Mouse (Mus musculus): ENCODE results near the gene Lilr4b. TPM values are rescaled to one million over a fixed set of nuclear protein-coding genes. Genes with fewer than 3 reads are reported as not detected.

Gene Lilr4b
- total and polyA plus RNA-seq, 3 experiments, result 1.7 to 19.4 (median 3.1) TPM

GRCm38 (mm10) chr10:51520021-51520420, 39.6 kb downstream of the Lilr4b start:
- H3K27ac ChIP-seq (ENCODE audit: insufficient read depth, low read depth), result no peak overlapping the region
- no peak overlapping the region for H3K9ac ChIP-seq (ENCODE audit: insufficient read depth, low read depth)
- TF ChIP-seq MXI1 (IDR thresholded peaks at IDR 0.05; ENCODE audit: low read depth, low read length) (no peak), MYC (IDR thresholded peaks at IDR 0.05; ENCODE audit: low read depth, low read length) (no peak), HCFC1 (IDR thresholded peaks at IDR 0.05; ENCODE audit: low read depth, low read length) (no peak), GABPA (IDR thresholded peaks at IDR 0.05; ENCODE audit: insufficient replicate concordance, low read depth, low read length) (no peak)
- no peaks in the 10 kb centered on the region for H3K36me3 ChIP-seq (replicated peaks in 1 of 2; ENCODE audit: control insufficient read depth in 1 of 2, insufficient read depth in 1 of 2, low read length in 1 of 2)
- no peaks in the 10 kb centered on the region for H3K4me1 ChIP-seq (ENCODE audit: control insufficient read depth in 1 of 2, insufficient read depth in 2 of 2)
- H3K9me3 ChIP-seq (replicated peaks; ENCODE audit: low read length), result no peaks in the 10 kb centered on the region
- no peaks in the 10 kb centered on the region for H3K79me2 ChIP-seq (replicated peaks; ENCODE audit: control insufficient read depth, extremely low read depth, insufficient read depth, poor library complexity, severe bottlenecking)
- no peak overlapping the region for H3K4me2 ChIP-seq (ENCODE audit: insufficient read depth, low read depth, poor library complexity, severe bottlenecking)
- dilution Hi-C loops (cut with MboI; ENCODE audit: extremely low pct_ligation_motif_present, extremely low pct_unique_long_range_greater_than_20kb, low sequenced_read_pairs) (no loop called here), in situ Hi-C loops (cut with MboI; ENCODE audit: low pct_ligation_motif_present, low pct_unique_long_range_greater_than_20kb, low sequenced_read_pairs) (loop anchor here (10.0 kb wide), 1 partner anchor 105 kb away; no protein-coding TSS in a partner anchor)
- no peak overlapping the region for H3K4me3 ChIP-seq (replicated peaks in 1 of 3; ENCODE audit: low read depth in 2 of 3, low read length in 2 of 3, poor library complexity in 1 of 3)
- no peak for DNase-seq (ENCODE audit: extremely low read depth)
- H3K27me3 ChIP-seq (replicated peaks), result no peaks in the 10 kb centered on the region

- dilution Hi-C loops (cut with MboI; ENCODE audit: extremely low pct_ligation_motif_present, extremely low pct_unique_long_range_greater_than_20kb, low sequenced_read_pairs) (no loop called here), in situ Hi-C loops (cut with MboI; ENCODE audit: low pct_ligation_motif_present, low pct_unique_long_range_greater_than_20kb, low sequenced_read_pairs) (loop anchor here (10.0 kb wide), 1 partner anchor 107 kb away; no protein-coding TSS in a partner anchor)
- no peak for DNase-seq (ENCODE audit: extremely low read depth)
- no peak overlapping the region for H3K4me3 ChIP-seq (replicated peaks in 1 of 3; ENCODE audit: low read depth in 2 of 3, low read length in 2 of 3, poor library complexity in 1 of 3)
- H3K27me3 ChIP-seq (replicated peaks), result no peaks in the 10 kb centered on the region
- H3K36me3 ChIP-seq (replicated peaks in 1 of 2; ENCODE audit: control insufficient read depth in 1 of 2, insufficient read depth in 1 of 2, low read length in 1 of 2), result no peaks in the 10 kb centered on the region
- no peak overlapping the region for H3K27ac ChIP-seq (ENCODE audit: insufficient read depth, low read depth)
- no peaks in the 10 kb centered on the region for H3K79me2 ChIP-seq (replicated peaks; ENCODE audit: control insufficient read depth, extremely low read depth, insufficient read depth, poor library complexity, severe bottlenecking)
- no peak overlapping the region for H3K9ac ChIP-seq (ENCODE audit: insufficient read depth, low read depth)
- H3K9me3 ChIP-seq (replicated peaks; ENCODE audit: low read length), result no peaks in the 10 kb centered on the region
- H3K4me2 ChIP-seq (ENCODE audit: insufficient read depth, low read depth, poor library complexity, severe bottlenecking), result no peak overlapping the region
- TF ChIP-seq MEF2A (IDR thresholded peaks at IDR 0.05; ENCODE audit: borderline replicate concordance, low read depth, low read length) (no peak), MAX (IDR thresholded peaks at IDR 0.05; ENCODE audit: low read length) (no peak), MXI1 (IDR thresholded peaks at IDR 0.05; ENCODE audit: low read depth, low read length) (no peak), SMC3 (IDR thresholded peaks at IDR 0.05; ENCODE audit: low read depth, low read length) (no peak), HCFC1 (IDR thresholded peaks at IDR 0.05; ENCODE audit: low read depth, low read length) (no peak)
- H3K4me1 ChIP-seq (ENCODE audit: control insufficient read depth in 1 of 2, insufficient read depth in 2 of 2), result no peaks in the 10 kb centered on the region
Measured at GRCm38 (mm10) chr10:51521453-51521852, 41.0 kb downstream of the Lilr4b start.

GRCm38 (mm10) chr10:51526090-51526489, 45.7 kb downstream of the Lilr4b start:
- Histone ChIP-seq H3K27ac (ENCODE audit: insufficient read depth, low read depth) (no peak overlapping the region), H3K27me3 (replicated peaks) (no peaks in the 10 kb centered on the region), H3K9ac (ENCODE audit: insufficient read depth, low read depth) (no peak overlapping the region), H3K4me3 (replicated peaks in 1 of 3; ENCODE audit: low read depth in 2 of 3, low read length in 2 of 3, poor library complexity in 1 of 3) (no peak overlapping the region), H3K36me3 (replicated peaks in 1 of 2; ENCODE audit: control insufficient read depth in 1 of 2, insufficient read depth in 1 of 2, low read length in 1 of 2) (no peaks in the 10 kb centered on the region), H3K4me1 (ENCODE audit: control insufficient read depth in 1 of 2, insufficient read depth in 2 of 2) (no peaks in the 10 kb centered on the region; a peak in 1 of 4 replicates), H3K9me3 (replicated peaks; ENCODE audit: low read length) (no peaks in the 10 kb centered on the region), H3K4me2 (ENCODE audit: insufficient read depth, low read depth, poor library complexity, severe bottlenecking) (no peak overlapping the region), H3K79me2 (replicated peaks; ENCODE audit: control insufficient read depth, extremely low read depth, insufficient read depth, poor library complexity, severe bottlenecking) (no peaks in the 10 kb centered on the region)
- no peak for DNase-seq (ENCODE audit: extremely low read depth)
- in situ Hi-C loops (cut with MboI; ENCODE audit: low pct_ligation_motif_present, low pct_unique_long_range_greater_than_20kb, low sequenced_read_pairs), result loop anchor here (10.0 kb wide), 1 partner anchor 111 kb away; no protein-coding TSS in a partner anchor
- dilution Hi-C loops (cut with MboI; ENCODE audit: extremely low pct_ligation_motif_present, extremely low pct_unique_long_range_greater_than_20kb, low sequenced_read_pairs), result no loop called here
- TF ChIP-seq EP300 (IDR thresholded peaks at IDR 0.05; ENCODE audit: low read length) (no peak), POLR2A (IDR thresholded peaks at IDR 0.05; ENCODE audit: low read depth, low read length) (no peak), JUND (conservative IDR thresholded peaks at IDR 0.05; ENCODE audit: low read depth, low read length) (no peak), RCOR1 (conservative IDR thresholded peaks at IDR 0.05; ENCODE audit: low read depth, low read length) (no peak), PAX5 (IDR thresholded peaks at IDR 0.05; ENCODE audit: low read length) (no peak)

All from CH12.LX (cell line).